Mouse (Mus musculus) granulocyte monocyte progenitor cell, adult 5-6 weeks (primary cell): ENCODE measurements around the gene Gnb3. TPM values are rescaled to one million over a fixed set of nuclear protein-coding genes. Genes with fewer than 3 reads are reported as not detected.
"Not testable (repeated sequence)": the region's sequence is repeated elsewhere in the genome, so short reads cannot be mapped to it uniquely, and the experiment has no call there.

Source experiments
- ATAC-seq: replicated peaks from 2 replicates; pipeline ENCODE4 v1.8.0; 2016; ENCODE audit warnings: mild to moderate bottlenecking, moderate TSS enrichment, inconsistent platforms; ENCODE audit not compliant: poor library complexity, severe bottlenecking
- total RNA-seq, 2 experiments: library from RNA; stranded (forward) in 1 of 2; stranded (reverse) in 1 of 2; fragments of 200-712, 200-1000 nt in 1 of 2; fragments of >200 nt in 1 of 2; fragmentation: Nextera tagmentation in 1 of 2; gene quantifications; 2 replicates each; pipeline ENCODE4 v1.2.3; 2014 to 2017

Gnb3 gene
- total RNA-seq, 2 experiments from 2014 or later = not detected

- ATAC-seq = peak; percentile 82
Measured at GRCm38 (mm10) chr6:124817971-124818370, 22.1 kb downstream of the Gnb3 start.

- no peak for ATAC-seq
Measured at GRCm38 (mm10) chr6:124817563-124817962, 22.5 kb downstream of the Gnb3 start.

GRCm38 (mm10) chr6:124817125-124817524 is 22.9 kb downstream of the Gnb3 start:
- ATAC-seq = no peak

GRCm38 (mm10) chr6:124816611-124817010 is 23.5 kb downstream of the Gnb3 start:
- no peak for ATAC-seq

- no peak for ATAC-seq
Measured at GRCm38 (mm10) chr6:124814858-124815774, 25.0 kb downstream of the Gnb3 start.

- ATAC-seq = no peak
Measured at GRCm38 (mm10) chr6:124814448-124814847, 25.6 kb downstream of the Gnb3 start.

- ATAC-seq = peak; percentile 64
Measured at GRCm38 (mm10) chr6:124813933-124814332, 26.1 kb downstream of the Gnb3 start, which contains the start of gene Tpi1. Tpi1 (minus strand) TSS chr6:124814296.

- ATAC-seq = peak; percentile 25
Measured at GRCm38 (mm10) chr6:124813496-124813895, 26.6 kb downstream of the Gnb3 start.

- no peak for ATAC-seq
Measured at GRCm38 (mm10) chr6:124812848-124813247, 27.2 kb downstream of the Gnb3 start.

- no peak for ATAC-seq
Measured at GRCm38 (mm10) chr6:124811701-124812560, 28.1 kb downstream of the Gnb3 start.

GRCm38 (mm10) chr6:124811403-124811665 is 28.7 kb downstream of the Gnb3 start:
- ATAC-seq = no peak

- ATAC-seq = not testable (repeated sequence)
Measured at GRCm38 (mm10) chr6:124810566-124811402, 29.3 kb downstream of the Gnb3 start.

- ATAC-seq = no peak
Measured at GRCm38 (mm10) chr6:124809775-124810538, 30.1 kb downstream of the Gnb3 start.

GRCm38 (mm10) chr6:124809052-124809774 is 30.9 kb downstream of the Gnb3 start:
- ATAC-seq = peak; percentile 40

GRCm38 (mm10) chr6:124808358-124809012 is 31.6 kb downstream of the Gnb3 start, which contains the start of gene Spsb2:
Spsb2 (plus strand) TSS chr6:124808661.
- peak; percentile 47 for ATAC-seq

GRCm38 (mm10) chr6:124807986-124808357 is 32.1 kb downstream of the Gnb3 start:
- ATAC-seq = no peak

- ATAC-seq = no peak
Measured at GRCm38 (mm10) chr6:124807366-124807765, 32.7 kb downstream of the Gnb3 start.

- ATAC-seq = no peak
Measured at GRCm38 (mm10) chr6:124806446-124807140, 33.5 kb downstream of the Gnb3 start.
